Mouse (Mus musculus) bone marrow, adult 2 months (tissue): ENCODE measurements at regions not wholly inside any gene's neighbourhood (a gene's known extent, or its start where the extent isn't known, plus 50 kb on each side); places are given as distances from the start of the nearest gene placed in this dataset.

Source experiments
- H3K27ac ChIP-seq: fragments of 200-500 bp; 2 replicates; pipeline ENCODE4 v1.5.1; 2012; ENCODE audit warnings: low read depth, mild to moderate bottlenecking, control low read depth, inconsistent platforms, low read length; ENCODE audit not compliant: control insufficient read depth, poor library complexity, insufficient read depth
- H3K4me1 ChIP-seq: fragments of 200-500 bp; 2 replicates; pipeline ENCODE4 v1.6.1; 2011; ENCODE audit warnings: low read length; ENCODE audit not compliant: control insufficient read depth, insufficient read depth
- H3K4me3 ChIP-seq: fragments of 200-500 bp; replicated peaks from 2 replicates; pipeline ENCODE3; 2011; ENCODE audit warnings: mild to moderate bottlenecking, low read depth, low read length, control low read depth; ENCODE audit not compliant: control insufficient read depth
- CTCF ChIP-seq: fragments of 200-500 bp; IDR thresholded peaks from 2 replicates; pipeline ENCODE4 v1.5.1; 2011; ENCODE audit warnings: low read length, control low read depth; ENCODE audit not compliant: control insufficient read depth, insufficient read depth
- POLR2A ChIP-seq: fragments of 200-500 bp; IDR thresholded peaks from 2 replicates; pipeline ENCODE4 v1.6.1; 2011; ENCODE audit warnings: low read depth, mild to moderate bottlenecking, control low read depth, low read length, borderline replicate concordance; ENCODE audit not compliant: control insufficient read depth
- WGBS: fragments of 180-500 bp; shearing (Covaris S2); methylation state at CpG from one replicate; pipeline ENCODE4 v1.1.7; 2018; 5-methylcytosine and 5-hydroxymethylcytosine counted together

DNA sequence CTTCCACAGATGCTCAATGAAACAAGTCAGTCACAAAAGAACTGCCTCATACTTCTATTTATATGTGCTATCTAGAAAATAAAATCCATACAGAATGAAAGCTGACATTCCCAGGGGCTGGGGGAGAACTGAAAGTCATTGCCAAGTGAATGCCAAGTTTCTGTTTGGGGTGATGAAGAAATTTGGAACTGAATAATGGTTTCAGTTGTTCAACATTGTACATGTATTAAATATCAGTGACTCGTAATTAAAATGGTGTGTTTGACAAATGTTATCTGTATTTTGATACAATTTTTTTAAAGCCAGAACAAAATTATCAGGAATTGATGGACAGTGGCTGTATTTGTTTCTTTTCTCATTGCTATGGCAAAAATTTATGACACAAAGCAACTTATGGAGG lies 177.3 kb upstream of the Castor2 start:
- WGBS: 89% methylated on average over 1 of the region's 1 CpGs
- no peaks in the 10 kb centered on the region for H3K4me1 ChIP-seq
- no peak overlapping the region for H3K27ac ChIP-seq
- no peak for TF ChIP-seq POLR2A
- H3K4me3 ChIP-seq: no peak overlapping the region

DNA sequence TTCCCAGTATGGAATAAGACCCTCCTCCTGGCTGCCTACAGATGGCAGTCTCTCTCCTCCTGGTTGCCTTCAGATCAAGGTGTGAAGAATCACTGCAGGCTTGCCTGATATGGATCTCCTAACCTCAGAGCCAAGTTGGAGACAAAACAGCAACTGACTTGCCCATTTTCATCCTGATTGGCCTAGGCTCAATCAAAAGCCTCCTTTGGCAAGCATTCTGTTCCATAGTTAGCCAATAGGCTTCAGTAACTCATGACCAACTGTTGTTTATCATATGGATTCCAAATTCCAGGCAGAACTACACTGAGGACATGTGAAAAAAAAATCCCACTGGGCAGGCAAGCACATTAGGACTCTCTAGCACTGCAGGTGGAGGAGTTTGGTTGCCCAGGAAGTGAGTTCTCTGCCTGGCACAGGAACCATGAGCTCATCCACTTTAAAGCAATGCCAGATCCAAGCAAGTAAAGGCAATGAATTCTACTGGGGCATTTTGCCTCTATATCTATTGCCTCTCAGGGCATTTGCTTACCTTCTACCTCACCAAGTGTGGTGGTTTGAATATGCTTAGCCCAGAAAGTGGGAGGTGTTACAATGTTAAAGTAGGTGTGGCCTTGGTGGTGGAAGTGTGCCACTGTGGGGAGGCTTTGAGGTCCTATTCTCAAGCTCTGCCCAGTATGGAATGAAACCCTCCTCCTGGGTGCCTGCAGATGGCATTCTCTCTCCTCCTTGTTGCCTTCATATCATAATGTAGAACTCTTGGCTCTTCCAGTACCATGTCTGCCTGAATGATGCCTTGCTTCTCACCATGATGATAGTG lies 183.6 kb upstream of the Castor2 start:
- no peak for TF ChIP-seq POLR2A
- no peak for TF ChIP-seq CTCF
- Histone ChIP-seq H3K4me3 (no peak overlapping the region), H3K4me1 (no peaks in the 10 kb centered on the region)

DNA sequence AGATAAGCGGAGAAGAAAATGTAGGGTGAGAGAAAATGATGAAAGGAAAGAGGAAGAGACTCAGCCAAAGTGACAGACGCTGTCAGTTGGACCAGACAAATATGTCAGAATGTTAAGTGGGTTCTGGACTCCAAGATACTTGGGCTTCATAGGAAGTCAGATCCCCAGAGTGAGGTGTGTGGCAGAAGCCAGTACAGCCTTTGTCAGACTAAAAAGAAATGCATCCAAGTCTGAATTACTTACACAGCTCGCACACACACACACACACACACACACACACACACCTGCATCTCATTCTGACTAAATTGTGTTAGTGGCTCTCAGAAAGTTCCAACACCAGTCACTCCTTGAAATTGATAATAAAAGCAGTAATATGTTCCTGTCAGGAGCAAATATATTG lies 192.1 kb upstream of the Castor2 start:
- Histone ChIP-seq H3K27ac (no peak overlapping the region), H3K4me3 (no peak overlapping the region), H3K4me1 (no peaks in the 10 kb centered on the region)
- TF ChIP-seq CTCF (no peak), POLR2A (no peak)
- WGBS: 61% methylated on average over 3 of the region's 3 CpGs

More for the DNA sequence above, 183.6 kb upstream of the Castor2 start:
- H3K27ac ChIP-seq: no peak overlapping the region

DNA sequence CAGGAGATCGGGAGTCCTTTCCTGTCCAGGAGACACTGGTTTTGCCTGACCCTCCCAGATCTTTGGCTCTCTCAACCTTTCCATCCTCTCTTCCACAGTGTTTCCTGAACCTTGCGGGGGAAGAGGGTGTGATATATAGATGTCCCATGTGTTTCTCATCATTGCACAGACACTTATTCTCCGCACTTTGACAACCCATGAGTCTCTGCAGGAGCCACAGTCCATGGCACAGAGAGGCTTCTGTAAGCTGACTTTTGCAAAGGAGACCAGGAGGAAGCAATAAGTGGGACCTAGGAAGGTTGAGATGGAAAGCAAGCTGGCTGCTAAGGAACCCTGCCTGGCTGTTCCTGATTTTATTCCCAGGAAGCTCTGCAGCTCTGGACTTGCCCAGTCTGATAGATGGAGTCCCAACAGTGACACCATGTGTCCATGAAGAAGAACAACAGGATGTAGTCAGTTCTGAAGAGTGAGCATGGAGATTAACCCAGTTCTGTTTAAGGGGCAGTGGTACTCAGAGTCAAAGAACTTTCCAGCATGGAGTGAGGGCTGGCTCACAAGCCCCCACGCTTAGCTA lies 201.4 kb upstream of the Castor2 start:
- Histone ChIP-seq H3K27ac (no peak overlapping the region), H3K4me1 (no peaks in the 10 kb centered on the region), H3K4me3 (no peak overlapping the region)
- 67% methylated on average over 4 of the region's 4 CpGs for WGBS
- TF ChIP-seq CTCF: no peak
- no peak for TF ChIP-seq POLR2A

DNA sequence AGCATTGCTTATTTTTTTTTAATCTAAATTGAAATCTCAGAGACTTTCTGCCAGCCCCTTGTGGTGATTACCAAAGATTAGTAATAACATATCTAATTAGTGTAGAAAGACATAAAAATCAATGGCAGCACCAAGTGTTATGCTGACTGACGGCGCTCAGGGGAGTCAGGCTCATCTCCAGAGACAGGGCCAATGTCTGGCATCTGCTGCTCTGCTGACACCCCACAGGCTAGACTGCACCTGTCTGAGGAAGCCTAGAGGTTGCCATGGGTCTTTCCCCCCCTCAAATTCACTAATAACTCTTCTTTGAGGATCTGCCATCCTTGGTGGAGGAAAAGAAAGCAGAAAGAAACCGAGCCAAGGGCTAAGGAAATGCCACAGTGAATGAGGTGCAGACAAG lies 208.8 kb upstream of the Castor2 start:
- no peak overlapping the region for H3K4me3 ChIP-seq
- TF ChIP-seq POLR2A: no peak
- TF ChIP-seq CTCF: no peak
- no peak overlapping the region for H3K27ac ChIP-seq
- H3K4me1 ChIP-seq: no peaks in the 10 kb centered on the region
- 74% methylated on average over 3 of the region's 3 CpGs for WGBS

DNA sequence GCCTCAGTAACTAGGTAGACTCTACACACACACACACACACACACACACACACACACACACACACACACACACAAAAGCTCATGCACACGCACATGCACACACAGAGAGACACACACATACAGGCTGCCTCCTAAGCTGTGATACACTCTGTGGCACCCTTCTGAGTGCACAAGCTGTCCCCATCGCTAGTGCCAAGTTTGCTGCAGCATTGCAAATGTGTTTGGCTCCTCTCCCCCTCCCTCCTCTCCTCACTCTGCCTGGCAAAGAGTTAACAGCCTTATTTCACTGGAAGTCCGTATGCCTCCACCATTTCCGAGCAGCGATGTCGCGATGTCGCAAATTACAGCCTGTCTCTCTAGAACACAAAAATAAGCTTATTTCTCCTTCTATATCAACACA lies 209.7 kb upstream of the Castor2 start:
- no peak overlapping the region for H3K4me3 ChIP-seq
- H3K27ac ChIP-seq: no peak overlapping the region
- TF ChIP-seq POLR2A: no peak
- no peak for TF ChIP-seq CTCF
- 80% methylated on average over 8 of the region's 8 CpGs for WGBS
- no peaks in the 10 kb centered on the region for H3K4me1 ChIP-seq

DNA sequence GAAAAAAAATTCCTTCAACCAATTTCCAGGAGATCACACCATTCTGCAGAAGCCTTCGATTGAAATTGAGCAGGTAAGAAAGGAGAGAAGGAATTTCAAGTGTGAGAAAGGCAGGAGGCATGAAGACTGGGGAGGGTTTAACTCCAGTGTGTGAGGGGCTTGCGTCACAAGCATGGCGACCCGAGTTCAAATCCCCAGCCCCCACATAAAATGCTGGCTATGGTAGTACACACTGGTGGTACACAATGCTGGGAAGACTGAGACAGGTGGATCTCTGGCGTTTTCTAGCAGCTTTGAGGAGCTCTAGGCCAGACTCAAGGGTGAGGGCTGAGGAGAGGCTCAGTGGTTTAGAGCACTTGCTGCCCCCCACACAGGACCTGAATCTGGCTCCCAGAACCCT lies 214.0 kb upstream of the Castor2 start:
- Histone ChIP-seq H3K27ac (no peak overlapping the region), H3K4me1 (no peaks in the 10 kb centered on the region), H3K4me3 (no peak overlapping the region)
- TF ChIP-seq POLR2A (no peak), CTCF (no peak)
- 72% methylated on average over 5 of the region's 5 CpGs for WGBS

DNA sequence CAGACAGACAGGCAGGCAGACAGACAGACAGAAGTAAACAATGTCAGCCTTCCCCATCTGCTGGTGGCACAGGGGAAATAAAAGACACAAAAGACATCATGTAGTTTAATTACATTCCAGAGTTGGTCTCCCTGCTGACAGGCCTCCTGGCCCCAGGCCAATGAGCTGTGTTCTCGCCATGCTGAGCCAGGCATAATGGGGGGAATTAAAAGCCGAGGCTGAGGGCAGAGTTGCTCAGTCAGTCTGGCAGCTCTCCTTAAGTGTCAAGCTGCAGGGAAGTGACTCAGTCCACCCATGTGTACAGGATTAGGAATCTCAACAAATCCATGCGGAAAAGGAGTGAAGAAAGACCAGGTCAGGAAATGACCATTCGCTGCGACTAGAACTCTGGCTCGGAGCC lies 214.5 kb upstream of the Castor2 start:
- 61% methylated on average over 6 of the region's 6 CpGs for WGBS
- no peak for TF ChIP-seq CTCF
- TF ChIP-seq POLR2A: no peak
- Histone ChIP-seq H3K27ac (no peak overlapping the region), H3K4me3 (no peak overlapping the region), H3K4me1 (no peaks in the 10 kb centered on the region)

DNA sequence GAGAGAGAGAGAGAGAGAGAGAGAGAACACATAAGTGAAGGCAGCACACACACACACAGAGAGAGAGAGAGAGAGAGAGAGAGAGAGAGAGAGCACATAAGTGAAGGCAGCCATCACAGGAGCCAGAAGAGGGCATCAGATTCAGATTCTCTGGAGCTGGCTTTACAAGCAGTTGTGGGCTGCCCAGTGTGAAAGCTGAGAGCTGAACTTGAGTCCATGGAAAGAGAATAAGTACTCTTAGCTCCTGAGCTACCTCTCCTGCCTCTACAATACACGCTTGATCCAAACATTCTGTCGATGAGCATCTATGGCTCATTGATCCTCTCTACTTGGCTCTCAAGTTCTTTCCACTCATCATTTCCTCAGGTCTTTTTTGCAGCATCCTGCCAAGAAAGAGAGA lies 214.9 kb upstream of the Castor2 start:
- no peak overlapping the region for H3K27ac ChIP-seq
- no peak overlapping the region for H3K4me3 ChIP-seq
- TF ChIP-seq POLR2A (no peak), CTCF (no peak)
- H3K4me1 ChIP-seq: no peaks in the 10 kb centered on the region
- 81% methylated on average over 2 of the region's 2 CpGs for WGBS
